Mouse (Mus musculus) thymus, adult 2 months (tissue): ENCODE measurements around the gene Rin1. TPM values are rescaled to one million over a fixed set of nuclear protein-coding genes. Genes with fewer than 3 reads are reported as not detected.

Experiments used
- DNase-seq: peaks from one replicate; pipeline ENCODE4 v3.0.0; 2021
- H3K27ac ChIP-seq: fragments of 200-500 bp; 2 replicates; pipeline ENCODE4 v1.5.1; 2012; ENCODE audit warnings: low read length, control low read depth; ENCODE audit not compliant: control insufficient read depth, insufficient read depth
- H3K27me3 ChIP-seq: fragments of 200-500 bp; 2 replicates; pipeline ENCODE4 v1.6.1; 2012; ENCODE audit warnings: mild to moderate bottlenecking, low read length, moderate library complexity, mixed read lengths; ENCODE audit not compliant: control insufficient read depth, insufficient read depth
- H3K36me3 ChIP-seq: fragments of 200-500 bp; 2 replicates; pipeline ENCODE4 v1.6.1; 2012; ENCODE audit warnings: mild to moderate bottlenecking, low read length, moderate library complexity; ENCODE audit not compliant: control insufficient read depth, insufficient read depth
- H3K4me1 ChIP-seq: fragments of 200-500 bp; replicated peaks from 2 replicates; pipeline ENCODE4 v1.6.1; 2012; ENCODE audit warnings: low read length; ENCODE audit not compliant: control insufficient read depth, insufficient read depth
- H3K4me3 ChIP-seq: fragments of 200-500 bp; 2 replicates; pipeline ENCODE4 v1.5.1; 2012; ENCODE audit warnings: mild to moderate bottlenecking, low read length, control low read depth, moderate library complexity; ENCODE audit not compliant: control insufficient read depth, insufficient read depth
- CTCF ChIP-seq: fragments of 200-500 bp; IDR thresholded peaks from 2 replicates; pipeline ENCODE4 v1.5.1; 2012; ENCODE audit warnings: mild to moderate bottlenecking, control low read depth, low read length, moderate library complexity, borderline replicate concordance; ENCODE audit not compliant: control insufficient read depth, poor library complexity, insufficient read depth; ENCODE audit errors: extremely low read depth
- POLR2A ChIP-seq: fragments of 200-500 bp; IDR thresholded peaks from 2 replicates; pipeline ENCODE4 v1.6.1; 2012; ENCODE audit warnings: mild to moderate bottlenecking, low read length, control low read depth, moderate library complexity; ENCODE audit not compliant: control insufficient read depth, poor library complexity, insufficient read depth; ENCODE audit errors: extremely low read depth
- WGBS: fragments of 180-500 bp; shearing (Covaris S2); methylation state at CpG from one replicate; pipeline ENCODE4 v1.1.7; 2018; 5-methylcytosine and 5-hydroxymethylcytosine counted together
- polyA plus RNA-seq: library from polyadenylated mRNA; depleted of rRNA; stranded (reverse); fragments of >200 nt; gene quantifications from 2 replicates; pipeline ENCODE4 v1.2.3, GENCODE M21; 2012

The Rin1 gene
- polyA plus RNA-seq, 1 experiment: 7.1 TPM

DNA sequence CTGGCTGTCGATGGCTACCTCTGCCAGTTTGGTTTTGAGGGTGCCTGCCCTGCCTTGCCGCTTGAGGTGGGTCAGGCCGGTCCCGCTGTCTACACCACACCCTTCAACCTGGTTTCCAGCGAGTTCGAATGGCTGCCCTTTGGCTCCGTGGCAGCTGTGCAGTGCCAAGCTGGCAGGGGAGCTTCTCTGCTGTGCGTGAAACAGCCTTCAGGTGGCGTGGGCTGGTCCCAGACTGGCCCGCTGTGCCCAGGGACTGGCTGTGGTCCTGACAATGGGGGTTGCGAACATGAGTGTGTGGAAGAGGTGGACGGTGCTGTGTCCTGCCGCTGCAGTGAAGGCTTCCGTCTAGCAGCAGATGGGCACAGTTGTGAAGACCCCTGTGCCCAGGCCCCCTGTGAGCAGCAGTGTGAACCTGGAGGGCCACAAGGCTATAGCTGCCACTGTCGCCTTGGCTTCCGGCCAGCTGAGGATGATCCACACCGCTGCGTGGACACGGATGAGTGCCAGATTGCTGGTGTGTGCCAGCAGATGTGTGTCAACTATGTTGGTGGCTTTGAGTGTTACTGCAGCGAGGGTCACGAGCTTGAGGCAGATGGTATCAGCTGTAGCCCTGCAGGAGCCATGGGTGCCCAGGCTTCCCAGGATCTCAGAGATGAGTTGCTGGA, 18.4 kb downstream of the Rin1 start:
- H3K4me3 ChIP-seq: no peak overlapping the region
- 67% methylated on average over 21 of the region's 21 CpGs for WGBS
- H3K27me3 ChIP-seq: peaks cover 25% of the 10 kb centered on the region
- H3K4me1 ChIP-seq: peaks cover 11% of the 10 kb centered on the region
- no peak for DNase-seq
- TF ChIP-seq CTCF: no peak
- no peak for TF ChIP-seq POLR2A
- H3K27ac ChIP-seq: no peak overlapping the region
- no peaks in the 10 kb centered on the region for H3K36me3 ChIP-seq

DNA sequence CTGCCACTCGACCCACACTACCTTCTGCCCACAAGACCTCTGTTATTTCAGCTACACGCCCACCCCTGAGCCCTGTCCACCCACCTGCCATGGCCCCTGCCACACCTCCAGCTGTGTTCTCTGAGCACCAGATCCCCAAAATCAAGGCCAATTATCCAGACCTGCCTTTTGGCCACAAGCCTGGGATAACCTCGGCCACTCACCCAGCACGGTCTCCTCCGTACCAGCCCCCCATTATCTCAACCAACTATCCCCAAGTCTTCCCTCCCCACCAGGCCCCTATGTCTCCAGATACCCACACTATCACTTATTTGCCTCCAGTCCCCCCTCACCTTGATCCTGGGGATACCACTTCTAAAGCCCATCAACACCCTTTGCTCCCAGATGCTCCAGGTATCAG, 19.2 kb downstream of the Rin1 start:
- H3K27ac ChIP-seq: no peak overlapping the region
- no peak for TF ChIP-seq POLR2A
- DNase-seq: no peak
- no peak overlapping the region for H3K4me3 ChIP-seq
- 93% methylated on average over 5 of the region's 5 CpGs for WGBS
- peaks cover 25% of the 10 kb centered on the region for H3K27me3 ChIP-seq
- peaks cover 11% of the 10 kb centered on the region for H3K4me1 ChIP-seq
- H3K36me3 ChIP-seq: no peaks in the 10 kb centered on the region

DNA sequence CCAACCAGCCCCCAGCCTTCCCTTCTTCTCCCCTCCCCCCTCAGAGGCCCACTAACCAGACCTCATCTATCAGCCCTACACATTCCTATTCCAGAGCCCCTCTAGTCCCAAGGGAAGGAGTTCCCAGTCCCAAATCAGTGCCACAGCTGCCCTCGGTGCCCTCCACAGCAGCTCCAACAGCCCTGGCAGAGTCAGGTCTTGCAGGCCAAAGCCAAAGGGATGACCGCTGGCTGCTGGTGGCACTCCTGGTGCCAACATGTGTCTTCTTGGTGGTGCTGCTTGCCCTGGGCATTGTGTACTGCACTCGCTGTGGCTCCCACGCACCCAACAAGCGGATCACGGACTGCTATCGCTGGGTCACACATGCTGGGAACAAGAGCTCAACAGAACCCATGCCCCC, 19.7 kb downstream of the Rin1 start:
- no peak for TF ChIP-seq CTCF
- Histone ChIP-seq H3K36me3 (no peaks in the 10 kb centered on the region), H3K27me3 (peaks cover 25% of the 10 kb centered on the region), H3K4me1 (peaks cover 11% of the 10 kb centered on the region), H3K4me3 (no peak overlapping the region), H3K27ac (no peak overlapping the region)
- 94% methylated on average over 7 of the region's 7 CpGs for WGBS
- no peak for DNase-seq

DNA sequence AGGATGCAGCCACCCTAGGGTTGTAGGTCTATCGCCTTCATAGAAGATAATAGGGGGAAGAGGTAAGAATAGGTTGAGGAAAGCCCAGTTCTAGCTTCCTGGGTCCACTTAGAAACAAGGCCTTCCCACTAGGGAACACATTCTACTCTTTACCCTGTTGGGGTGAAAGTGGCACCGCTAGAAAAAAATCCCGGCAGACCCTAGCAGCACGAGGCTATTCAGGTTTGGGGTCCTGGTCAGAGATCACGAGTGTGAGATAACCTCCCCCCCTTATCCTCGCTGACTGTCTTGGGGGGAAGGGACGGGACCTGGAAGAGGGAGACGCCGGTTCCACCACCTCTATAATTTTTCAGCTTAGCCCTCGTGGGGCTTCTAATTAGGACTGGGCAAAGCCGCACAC, 20.8 kb downstream of the Rin1 start:
- DNase-seq: no peak
- 60% methylated on average over 11 of the region's 11 CpGs for WGBS
- peaks cover 11% of the 10 kb centered on the region for H3K4me1 ChIP-seq

DNA sequence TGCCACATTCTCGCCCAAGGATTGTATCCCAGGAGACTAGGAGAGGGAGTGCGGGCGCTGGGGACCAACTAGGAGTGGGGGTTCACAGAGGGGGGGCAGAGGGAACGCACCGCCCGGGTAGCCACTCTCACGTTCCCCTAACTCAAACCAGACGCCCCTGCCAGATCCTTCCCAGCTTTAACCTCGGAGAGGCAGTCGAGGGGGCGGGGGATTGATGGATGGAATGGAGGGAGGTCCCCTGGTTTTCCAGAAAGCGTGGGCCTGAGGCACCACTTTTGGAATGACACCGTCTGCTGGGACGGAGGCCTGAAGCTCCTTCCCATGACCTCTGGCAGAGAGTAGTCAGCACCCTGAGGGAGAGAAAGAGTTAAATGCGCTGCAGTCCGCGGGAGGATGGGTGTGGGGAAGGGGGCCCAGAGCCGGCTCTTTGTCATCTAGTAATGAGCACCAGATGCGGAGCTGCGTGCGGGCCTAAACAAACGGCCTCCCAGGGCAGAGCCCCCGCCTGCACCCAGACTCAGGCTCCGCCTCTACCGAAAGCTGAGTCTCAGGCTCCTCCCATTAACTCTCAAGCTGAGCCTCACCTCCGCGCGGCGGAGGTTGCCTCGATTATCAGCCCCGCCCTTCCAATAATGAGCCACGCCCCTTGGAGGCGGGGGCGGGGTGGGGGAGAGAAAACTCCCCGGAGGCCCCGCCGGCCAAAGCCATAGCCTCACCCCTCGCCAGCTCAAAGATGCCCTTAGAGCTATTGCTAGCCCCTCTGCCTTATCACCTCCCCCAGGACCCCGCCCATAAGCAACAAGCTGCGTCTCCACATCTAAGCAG, 21.5 kb downstream of the Rin1 start:
- TF ChIP-seq POLR2A (no peak), CTCF (no peak)
- no peak for DNase-seq
- WGBS: 12% methylated on average over 40 of the region's 40 CpGs
- Histone ChIP-seq H3K27ac (no peak overlapping the region), H3K4me3 (peak overlapping the region; percentile 16), H3K27me3 (peaks cover 25% of the 10 kb centered on the region), H3K36me3 (no peaks in the 10 kb centered on the region), H3K4me1 (peaks cover 11% of the 10 kb centered on the region)

More for the DNA sequence above, 20.8 kb downstream of the Rin1 start:
- Histone ChIP-seq H3K36me3 (no peaks in the 10 kb centered on the region), H3K27me3 (peaks cover 25% of the 10 kb centered on the region), H3K4me3 (no peak overlapping the region), H3K27ac (no peak overlapping the region)
- TF ChIP-seq CTCF (no peak), POLR2A (no peak)

DNA sequence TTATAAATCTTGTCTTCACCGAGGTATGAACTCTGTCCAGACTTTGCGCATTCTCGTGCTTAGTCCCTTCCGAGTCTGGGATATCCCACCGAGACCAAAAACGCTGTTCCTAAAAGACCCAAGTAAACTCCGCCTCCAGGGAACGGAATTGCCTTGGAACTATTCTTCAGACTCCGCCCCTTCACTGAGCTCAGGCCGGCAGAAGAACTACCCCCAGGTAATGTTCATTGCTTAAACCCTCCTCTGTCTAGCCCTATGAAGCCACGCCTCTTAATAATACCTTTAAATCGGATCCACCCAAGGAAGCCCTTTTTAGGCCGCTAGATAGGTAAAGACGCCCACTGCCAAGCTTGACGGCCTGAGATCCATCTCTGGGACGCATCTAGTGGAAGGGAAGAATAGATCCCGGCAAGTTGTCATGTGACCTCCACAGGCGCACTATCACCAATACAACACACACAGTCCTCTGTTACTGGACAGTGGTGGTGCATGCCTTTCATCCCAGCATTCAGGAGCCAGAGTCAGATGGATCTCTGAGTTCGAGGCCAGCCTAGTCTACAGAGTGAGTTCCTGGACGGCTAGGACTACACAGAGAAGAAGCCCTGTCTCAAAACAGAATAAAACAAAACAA, 22.2 kb downstream of the Rin1 start:
- no peak for DNase-seq
- 11% methylated on average over 20 of the region's 20 CpGs for WGBS
- Histone ChIP-seq H3K36me3 (no peaks in the 10 kb centered on the region), H3K4me3 (peak overlapping the region; percentile 16; the same call in 1 of the 2 replicates), H3K4me1 (peaks cover 11% of the 10 kb centered on the region), H3K27ac (no peak overlapping the region), H3K27me3 (peaks cover 25% of the 10 kb centered on the region)
- no peak for TF ChIP-seq CTCF
- no peak for TF ChIP-seq POLR2A
